Mouse (Mus musculus): ENCODE data around the gene Defb36. TPM values are rescaled to one million over a fixed set of nuclear protein-coding genes. Genes with fewer than 3 reads are reported as not detected.
A peak's percentile ranks its signal among the peaks of the same experiment; 100 is the strongest.

Defb36 gene
- polyA plus RNA-seq (2016; fragmentation: Nextera tagmentation; extraction: Ambion mirVana) = not detected in 2 replicates

GRCm38 (mm10) chr2:152604057-152604456, at the start of gene Defb36:
Gene Defb36, plus strand, starts transcription at chr2:152604327.
- H3K27me3 ChIP-seq (ENCODE audit: low read depth, poor library complexity, severe bottlenecking) = no peaks in the 10 kb centered on the region
- H3K36me3 ChIP-seq = no peaks in the 10 kb centered on the region
- WGBS = 85% methylated on average over 15 of the region's 15 CpGs
- H3K9me3 ChIP-seq (replicated peaks) = no peaks in the 10 kb centered on the region
- peaks cover 5% of the 10 kb centered on the region; the same call in 1 of the 2 replicates for H3K4me1 ChIP-seq
- no peak within 1 kb of the TSS for H3K27ac ChIP-seq
- no peak within 1 kb of the TSS for H3K4me3 ChIP-seq
- DNase-seq (ENCODE audit: low spot score) = no peak

GRCm38 (mm10) chr2:152556655-152557054, 47.5 kb upstream of the Defb36 start:
- DNase-seq (ENCODE audit: low spot score) = no peak
- Histone ChIP-seq H3K9me3 (replicated peaks) (no peaks in the 10 kb centered on the region), H3K4me1 (peaks cover 7% of the 10 kb centered on the region), H3K27ac (no peak overlapping the region), H3K27me3 (ENCODE audit: low read depth, poor library complexity, severe bottlenecking) (no peaks in the 10 kb centered on the region), H3K36me3 (no peaks in the 10 kb centered on the region), H3K4me3 (no peak overlapping the region)
- 92% methylated on average over 7 of the region's 7 CpGs for WGBS

- 88% methylated on average over 5 of the region's 5 CpGs for WGBS
- no peak for DNase-seq (ENCODE audit: low spot score)
- no peak within 1 kb of the TSS for H3K27ac ChIP-seq
- no peaks in the 10 kb centered on the region for H3K9me3 ChIP-seq (replicated peaks)
- no peaks in the 10 kb centered on the region for H3K27me3 ChIP-seq (ENCODE audit: low read depth, poor library complexity, severe bottlenecking)
- H3K4me1 ChIP-seq = no peaks in the 10 kb centered on the region
- H3K4me3 ChIP-seq = no peak within 1 kb of the TSS
- no peaks in the 10 kb centered on the region for H3K36me3 ChIP-seq
Measured at GRCm38 (mm10) chr2:152569038-152569437, 35.1 kb upstream of the Defb36 start, which contains the start of gene Gm17416. Gene Gm17416, plus strand, starts transcription at chr2:152569338.

- no peak overlapping the region for H3K4me3 ChIP-seq
- H3K36me3 ChIP-seq = no peaks in the 10 kb centered on the region
- H3K4me1 ChIP-seq = no peaks in the 10 kb centered on the region
- H3K27ac ChIP-seq = no peak overlapping the region
- WGBS = 89% methylated on average over 4 of the region's 4 CpGs
- no peaks in the 10 kb centered on the region for H3K9me3 ChIP-seq (replicated peaks)
- no peak for DNase-seq (ENCODE audit: low spot score)
- H3K27me3 ChIP-seq (ENCODE audit: low read depth, poor library complexity, severe bottlenecking) = no peaks in the 10 kb centered on the region
Measured at GRCm38 (mm10) chr2:152569881-152570280, 34.2 kb upstream of the Defb36 start.

GRCm38 (mm10) chr2:152570313-152570712, 33.8 kb upstream of the Defb36 start:
- Histone ChIP-seq H3K27ac (no peak overlapping the region), H3K27me3 (ENCODE audit: low read depth, poor library complexity, severe bottlenecking) (no peaks in the 10 kb centered on the region), H3K4me1 (no peaks in the 10 kb centered on the region), H3K36me3 (no peaks in the 10 kb centered on the region), H3K4me3 (no peak overlapping the region), H3K9me3 (replicated peaks) (no peaks in the 10 kb centered on the region)
- WGBS = 86% methylated on average over 6 of the region's 6 CpGs
- DNase-seq (ENCODE audit: low spot score) = no peak

GRCm38 (mm10) chr2:152572114-152572794, 31.9 kb upstream of the Defb36 start, which contains the start of gene Defb21:
Gene Defb21, plus strand, starts transcription at chr2:152572744.
- Histone ChIP-seq H3K4me1 (no peaks in the 10 kb centered on the region), H3K27ac (no peak within 1 kb of the TSS), H3K27me3 (ENCODE audit: low read depth, poor library complexity, severe bottlenecking) (no peaks in the 10 kb centered on the region), H3K36me3 (no peaks in the 10 kb centered on the region), H3K4me3 (no peak within 1 kb of the TSS), H3K9me3 (replicated peaks) (no peaks in the 10 kb centered on the region)
- peak; percentile 43 for DNase-seq (ENCODE audit: low spot score)
- whole genome bisulfite sequencing = 65% methylated on average over 11 of the region's 11 CpGs

- Histone ChIP-seq H3K27me3 (ENCODE audit: low read depth, poor library complexity, severe bottlenecking) (no peaks in the 10 kb centered on the region), H3K4me1 (no peaks in the 10 kb centered on the region), H3K9me3 (replicated peaks) (no peaks in the 10 kb centered on the region), H3K27ac (no peak overlapping the region), H3K4me3 (no peak overlapping the region), H3K36me3 (no peaks in the 10 kb centered on the region)
- 89% methylated on average over 8 of the region's 8 CpGs for WGBS
- no peak for DNase-seq (ENCODE audit: low spot score)
Measured at GRCm38 (mm10) chr2:152573484-152573883, 30.6 kb upstream of the Defb36 start.

- no peaks in the 10 kb centered on the region for H3K27me3 ChIP-seq (ENCODE audit: low read depth, poor library complexity, severe bottlenecking)
Measured at GRCm38 (mm10) chr2:152580107-152580506, 24.0 kb upstream of the Defb36 start, which contains the start of gene Defb19. Gene Defb19, minus strand, starts transcription at chr2:152580312.

GRCm38 (mm10) chr2:152580612-152581011, 23.5 kb upstream of the Defb36 start:
- H3K4me3 ChIP-seq = no peak overlapping the region
- 93% methylated on average over 11 of the region's 11 CpGs for WGBS
- H3K27ac ChIP-seq = no peak overlapping the region
- peaks cover 8% of the 10 kb centered on the region for H3K4me1 ChIP-seq
- H3K9me3 ChIP-seq (replicated peaks) = no peaks in the 10 kb centered on the region
- DNase-seq (ENCODE audit: low spot score) = no peak
- H3K36me3 ChIP-seq = no peaks in the 10 kb centered on the region
- no peaks in the 10 kb centered on the region for H3K27me3 ChIP-seq (ENCODE audit: low read depth, poor library complexity, severe bottlenecking)

More at GRCm38 (mm10) chr2:152580107-152580506, 24.0 kb upstream of the Defb36 start, which contains the start of gene Defb19:
- H3K36me3 ChIP-seq = no peaks in the 10 kb centered on the region
- no peak within 1 kb of the TSS for H3K27ac ChIP-seq
- no peaks in the 10 kb centered on the region for H3K9me3 ChIP-seq (replicated peaks)
- 68% methylated on average over 7 of the region's 7 CpGs for WGBS
- H3K4me3 ChIP-seq = no peak within 1 kb of the TSS
- DNase-seq (ENCODE audit: low spot score) = no peak
- peaks cover 8% of the 10 kb centered on the region for H3K4me1 ChIP-seq

- H3K27me3 ChIP-seq (ENCODE audit: low read depth, poor library complexity, severe bottlenecking) = no peaks in the 10 kb centered on the region
- WGBS = 74% methylated on average over 4 of the region's 4 CpGs
- H3K4me1 ChIP-seq = no peaks in the 10 kb centered on the region
- no peak overlapping the region for H3K4me3 ChIP-seq
- H3K27ac ChIP-seq = no peak overlapping the region
- H3K36me3 ChIP-seq = no peaks in the 10 kb centered on the region
- no peak for DNase-seq (ENCODE audit: low spot score)
- H3K9me3 ChIP-seq (replicated peaks) = no peaks in the 10 kb centered on the region
Measured at GRCm38 (mm10) chr2:152586926-152587560, 17.1 kb upstream of the Defb36 start.

GRCm38 (mm10) chr2:152588450-152588849, 15.7 kb upstream of the Defb36 start:
- H3K27me3 ChIP-seq (ENCODE audit: low read depth, poor library complexity, severe bottlenecking) = no peaks in the 10 kb centered on the region
- H3K4me3 ChIP-seq = no peak overlapping the region
- WGBS = 61% methylated on average over 2 of the region's 2 CpGs
- H3K27ac ChIP-seq = no peak overlapping the region
- DNase-seq (ENCODE audit: low spot score) = no peak
- no peaks in the 10 kb centered on the region for H3K9me3 ChIP-seq (replicated peaks)
- no peaks in the 10 kb centered on the region for H3K36me3 ChIP-seq
- H3K4me1 ChIP-seq = no peaks in the 10 kb centered on the region

- no peak for DNase-seq (ENCODE audit: low spot score)
- WGBS = 49% methylated on average over 6 of the region's 6 CpGs
- H3K36me3 ChIP-seq = no peaks in the 10 kb centered on the region
- H3K27ac ChIP-seq = no peak overlapping the region
- no peaks in the 10 kb centered on the region for H3K4me1 ChIP-seq
- H3K27me3 ChIP-seq (ENCODE audit: low read depth, poor library complexity, severe bottlenecking) = no peaks in the 10 kb centered on the region
- H3K9me3 ChIP-seq (replicated peaks) = no peaks in the 10 kb centered on the region
- H3K4me3 ChIP-seq = no peak overlapping the region
Measured at GRCm38 (mm10) chr2:152589021-152589420, 15.1 kb upstream of the Defb36 start.

GRCm38 (mm10) chr2:152599299-152599698, 4.8 kb upstream of the Defb36 start, which contains the start of gene Defb45:
Gene Defb45, minus strand, starts transcription at chr2:152599399.
- Histone ChIP-seq H3K27me3 (ENCODE audit: low read depth, poor library complexity, severe bottlenecking) (no peaks in the 10 kb centered on the region), H3K4me3 (no peak within 1 kb of the TSS), H3K36me3 (no peaks in the 10 kb centered on the region), H3K4me1 (no peaks in the 10 kb centered on the region), H3K27ac (no peak within 1 kb of the TSS), H3K9me3 (replicated peaks) (no peaks in the 10 kb centered on the region)
- no peak for DNase-seq (ENCODE audit: low spot score)
- WGBS = 64% methylated on average over 7 of the region's 7 CpGs

Data from limb, embryonic 10.5 days (tissue).